Mouse (Mus musculus) MEL (cell line): ENCODE data around the gene Slf1. TPM values are rescaled to one million over a fixed set of nuclear protein-coding genes. Genes with fewer than 3 reads are reported as not detected.

Source experiments
- DNase-seq: peaks from one replicate; pipeline ENCODE4 v3.0.0; 2011; ENCODE audit warnings: low read depth, low spot score
- H3K27ac ChIP-seq: 2 replicates; pipeline ENCODE4 v1.5.1; 2012; ENCODE audit warnings: low read depth, mild to moderate bottlenecking, control low read depth, low read length, moderate library complexity; ENCODE audit not compliant: control insufficient read depth
- H3K27me3 ChIP-seq, 2 experiments: fragments of 150-350 bp in 1 of 2; sonication (generic) in 1 of 2; 2 replicates each; pipeline ENCODE4 v1.6.1; 2012; ENCODE audit warnings: low read length in 2 of 2, mild to moderate bottlenecking in 2 of 2, improper control_type of control experiment in 1 of 2, moderate library complexity in 1 of 2; ENCODE audit not compliant: insufficient read depth in 2 of 2, control insufficient read depth in 1 of 2
- H3K36me3 ChIP-seq, 2 experiments: 2 replicates each; pipeline ENCODE4 v1.6.1; 2012 to 2014; ENCODE audit warnings: low read length in 2 of 2, improper control_type of control experiment in 1 of 2, inconsistent platforms in 1 of 2, mild to moderate bottlenecking in 1 of 2; ENCODE audit not compliant: insufficient read depth in 2 of 2, control insufficient read depth in 1 of 2
- H3K4me1 ChIP-seq, 2 experiments: fragments of 150-350 bp in 1 of 2; sonication (generic) in 1 of 2; 2 replicates each; pipeline ENCODE4 v1.6.1; 2012; ENCODE audit warnings: low read length in 2 of 2, improper control_type of control experiment in 1 of 2, mild to moderate bottlenecking in 1 of 2; ENCODE audit not compliant: insufficient read depth in 2 of 2, control insufficient read depth in 1 of 2
- H3K4me3 ChIP-seq, 2 experiments: fragments of 150-350 bp in 1 of 2; sonication (generic) in 1 of 2; 2 replicates each; pipeline ENCODE4 v1.5.1; 2012; ENCODE audit warnings: low read depth in 2 of 2, low read length in 2 of 2, mild to moderate bottlenecking in 2 of 2, moderate library complexity in 2 of 2, control low read depth in 1 of 2, improper control_type of control experiment in 1 of 2; ENCODE audit not compliant: control insufficient read depth in 1 of 2, insufficient read depth in 1 of 2
- H3K79me2 ChIP-seq: 2 replicates; pipeline ENCODE4 v1.6.1; 2012; ENCODE audit warnings: mild to moderate bottlenecking, low read length, moderate library complexity; ENCODE audit not compliant: control insufficient read depth, poor library complexity, insufficient read depth
- H3K9ac ChIP-seq: 2 replicates; pipeline ENCODE4 v1.6.1; 2012; ENCODE audit warnings: low read depth, mild to moderate bottlenecking, control low read depth, low read length, moderate library complexity; ENCODE audit not compliant: control insufficient read depth, poor library complexity, severe bottlenecking
- H3K9me3 ChIP-seq: fragments of 150-350 bp; sonication (generic); replicated peaks from 2 replicates; pipeline ENCODE4 v1.6.1; 2012; ENCODE audit warnings: mild to moderate bottlenecking, low read length, improper control_type of control experiment, moderate library complexity; ENCODE audit not compliant: insufficient read depth
- ELF1 ChIP-seq: IDR thresholded peaks from 2 replicates; pipeline ENCODE4 v1.6.1; 2014; ENCODE audit warnings: low read depth, mild to moderate bottlenecking, inconsistent platforms, low read length, improper control_type of control experiment, moderate library complexity
- EP300 ChIP-seq, 2 experiments: IDR thresholded peaks; 2 replicates each; pipeline ENCODE4 v1.6.1; 2011; ENCODE audit warnings: improper control_type of control experiment in 2 of 2, low read length in 2 of 2, low read depth in 1 of 2, mild to moderate bottlenecking in 1 of 2
- GABPA ChIP-seq: IDR thresholded peaks from 2 replicates; pipeline ENCODE4 v1.6.1; 2012; ENCODE audit warnings: low read depth, mild to moderate bottlenecking, inconsistent platforms, low read length, improper control_type of control experiment, moderate library complexity
- GATA1 ChIP-seq: IDR thresholded peaks from 2 replicates; pipeline ENCODE4 v1.6.1; 2011; ENCODE audit warnings: low read depth, low read length, improper control_type of control experiment
- MAZ ChIP-seq: IDR thresholded peaks from 2 replicates; pipeline ENCODE4 v1.6.1; 2012; ENCODE audit warnings: low read depth, mild to moderate bottlenecking, inconsistent platforms, low read length, improper control_type of control experiment
- MXI1 ChIP-seq: IDR thresholded peaks from 2 replicates; pipeline ENCODE4 v1.6.1; 2011; ENCODE audit warnings: mild to moderate bottlenecking, low read depth, low read length, improper control_type of control experiment
- MYC ChIP-seq: IDR thresholded peaks from 2 replicates; pipeline ENCODE4 v1.6.1; 2011; ENCODE audit warnings: low read depth, mild to moderate bottlenecking, low read length, improper control_type of control experiment, moderate library complexity
- NELFE ChIP-seq: IDR thresholded peaks from 2 replicates; pipeline ENCODE4 v1.6.1; 2011; ENCODE audit warnings: low read depth, low read length, improper control_type of control experiment
- POLR2A ChIP-seq, 2 experiments: IDR thresholded peaks; 2 replicates each; pipeline ENCODE4 v1.6.1; 2011 to 2012; ENCODE audit warnings: low read length in 2 of 2, mild to moderate bottlenecking in 2 of 2, control low read depth in 1 of 2, improper control_type of control experiment in 1 of 2, low read depth in 1 of 2, moderate library complexity in 1 of 2; ENCODE audit not compliant: control insufficient read depth in 1 of 2, insufficient read depth in 1 of 2, poor library complexity in 1 of 2
- POLR2AphosphoS2 ChIP-seq: IDR thresholded peaks from 2 replicates; pipeline ENCODE4 v1.6.1; 2011; ENCODE audit warnings: low read length, improper control_type of control experiment
- POLR2AphosphoS5 ChIP-seq: IDR thresholded peaks from 2 replicates; pipeline ENCODE4 v1.6.1; 2012; ENCODE audit warnings: low read depth, borderline replicate concordance, mild to moderate bottlenecking, inconsistent platforms, low read length, moderate library complexity, mixed read lengths
- SIN3A ChIP-seq: IDR thresholded peaks from 2 replicates; pipeline ENCODE4 v1.6.1; 2012; ENCODE audit warnings: low read length, improper control_type of control experiment, inconsistent platforms
- SMC3 ChIP-seq: IDR thresholded peaks from 2 replicates; pipeline ENCODE4 v1.6.1; 2011; ENCODE audit warnings: low read depth, low read length, improper control_type of control experiment
- USF2 ChIP-seq, 2 experiments: IDR thresholded peaks; 2 replicates each; pipeline ENCODE4 v1.6.1; 2011 to 2012; ENCODE audit warnings: improper control_type of control experiment in 2 of 2, low read length in 2 of 2, borderline replicate concordance in 1 of 2, inconsistent platforms in 1 of 2, low read depth in 1 of 2, mild to moderate bottlenecking in 1 of 2; ENCODE audit not compliant: insufficient read depth in 1 of 2
- ZKSCAN1 ChIP-seq: IDR thresholded peaks from 2 replicates; pipeline ENCODE4 v1.6.1; 2012; ENCODE audit warnings: low read depth, mild to moderate bottlenecking, inconsistent platforms, low read length, improper control_type of control experiment, moderate library complexity
- ZMIZ1 ChIP-seq: IDR thresholded peaks from 2 replicates; pipeline ENCODE4 v1.6.1; 2012; ENCODE audit warnings: low read depth, mild to moderate bottlenecking, inconsistent platforms, low read length, improper control_type of control experiment, moderate library complexity
- ZNF384 ChIP-seq: IDR thresholded peaks from 2 replicates; pipeline ENCODE4 v1.6.1; 2012; ENCODE audit warnings: low read depth, mild to moderate bottlenecking, inconsistent platforms, low read length, improper control_type of control experiment
- polyA plus RNA-seq, 2 experiments: library from polyadenylated mRNA; stranded (reverse) in 1 of 2; unstranded in 1 of 2; fragments of >175 nt in 1 of 2; fragments of >200 nt in 1 of 2; gene quantifications; 2 replicates each; pipeline versions ENCODE4 v1.2.1 to v1.2.4; 2012; ENCODE audit warnings: low replicate concordance in 2 of 2, low read depth in 1 of 2; ENCODE audit not compliant: insufficient read length in 2 of 2, insufficient read depth in 1 of 2, missing spikeins in 1 of 2
- total RNA-seq: library from RNA; depleted of rRNA; stranded (reverse); fragments of 300-350 nt; gene quantifications from 2 replicates; pipeline ENCODE4 v1.2.3, GENCODE M21; 2012

Slf1 gene
- total and polyA plus RNA-seq, 3 experiments = 16.9 to 20.9 TPM; not detected in 1

DNA sequence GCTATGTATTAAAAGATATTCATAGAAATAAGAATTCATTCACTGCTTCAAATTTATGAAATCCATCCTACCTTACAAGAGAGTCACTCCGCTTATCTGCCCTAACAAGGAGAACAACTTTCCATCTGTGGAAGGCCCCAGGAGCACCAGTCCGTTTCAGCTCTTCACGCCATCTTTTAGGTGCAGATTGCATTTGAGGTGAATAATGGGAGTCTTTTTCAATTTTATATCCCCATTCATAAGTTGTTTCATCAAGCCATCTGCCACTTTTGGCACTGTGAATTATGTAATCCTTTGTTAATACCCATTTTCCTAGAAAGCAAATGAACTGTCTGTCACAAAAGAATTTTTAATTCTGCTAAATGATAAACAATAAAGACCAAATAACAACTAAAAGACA lies 10.1 kb downstream of the Slf1 start:
- TF ChIP-seq POLR2A (IDR thresholded peaks at IDR 0.05; ENCODE audit: control insufficient read depth in 1 of 2, insufficient read depth in 1 of 2, low read depth in 1 of 2, low read length in 2 of 2, poor library complexity in 1 of 2) = no peak
- no peak for TF ChIP-seq ELF1
- no peak for TF ChIP-seq MYC
- no peak for TF ChIP-seq SMC3
- TF ChIP-seq NELFE = no peak
- no peak for TF ChIP-seq USF2 (IDR thresholded peaks at IDR 0.05; ENCODE audit: borderline replicate concordance in 1 of 2, insufficient read depth in 1 of 2, low read depth in 1 of 2, low read length in 2 of 2)
- no peak for TF ChIP-seq MAZ
- TF ChIP-seq ZNF384 = no peak
- TF ChIP-seq ZMIZ1 = no peak
- no peak for TF ChIP-seq MXI1
- no peak for TF ChIP-seq POLR2AphosphoS5
- TF ChIP-seq GABPA = no peak
- no peak for TF ChIP-seq POLR2AphosphoS2
- no peaks in the 10 kb centered on the region for H3K27me3 ChIP-seq

DNA sequence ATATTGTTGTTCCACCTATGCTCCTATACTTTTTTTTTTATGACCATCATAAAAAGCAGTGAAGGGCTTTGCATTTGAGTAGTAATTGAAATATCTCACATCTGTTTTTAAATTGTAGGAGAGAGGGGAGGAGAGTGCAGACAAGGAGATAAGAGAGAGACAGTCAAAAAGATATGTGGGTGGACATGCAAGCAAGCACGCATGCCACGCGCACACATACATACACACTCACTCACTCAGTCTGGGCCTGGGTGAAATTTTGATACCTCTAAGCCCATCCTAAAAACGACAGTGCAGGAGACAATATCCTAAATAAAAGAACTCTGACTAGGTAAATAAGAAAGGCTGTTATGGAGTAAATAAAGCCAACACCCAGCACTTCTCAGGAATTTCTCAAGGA lies 16.6 kb downstream of the Slf1 start:
- peaks cover 3 to 7% of the 10 kb centered on the region in 2 experiments; a peak in 3 of 4 replicates for H3K36me3 ChIP-seq
- H3K27me3 ChIP-seq = no peaks in the 10 kb centered on the region
- H3K9ac ChIP-seq = no peak overlapping the region
- no peaks in the 10 kb centered on the region for H3K9me3 ChIP-seq
- no peak overlapping the region for H3K4me3 ChIP-seq
- TF ChIP-seq SIN3A (0 out of 2 replicates have a peak, but pooled peaks have one; percentile 26), ZKSCAN1 (no peak), EP300 (IDR thresholded peaks at IDR 0.05; ENCODE audit: low read depth in 1 of 2, low read length in 2 of 2) (0 out of 4 replicates have a peak, but pooled peaks of 1 of the 2 experiments have one; percentile 36), GATA1 (peak; percentile 47; the same call in 1 of the 2 replicates)
- H3K79me2 ChIP-seq = no peaks in the 10 kb centered on the region; the same call in 1 of the 2 replicates
- H3K27ac ChIP-seq = no peak overlapping the region
- DNase-seq = peak; percentile 34
- peaks cover 0 to 2% of the 10 kb centered on the region in 2 experiments; a peak in 1 of 4 replicates for H3K4me1 ChIP-seq

More for the DNA sequence above, 10.1 kb downstream of the Slf1 start:
- Histone ChIP-seq H3K4me3 (no peak overlapping the region), H3K36me3 (peaks cover 0 to 4% of the 10 kb centered on the region in 2 experiments; a peak in 1 of 4 replicates), H3K79me2 (peaks cover 3% of the 10 kb centered on the region; the same call in 1 of the 2 replicates), H3K9me3 (no peaks in the 10 kb centered on the region), H3K4me1 (peaks cover 0 to 19% of the 10 kb centered on the region in 2 experiments; a peak in 2 of 4 replicates), H3K27ac (no peak overlapping the region), H3K9ac (no peak overlapping the region)
- no peak for DNase-seq
